Mouse (Mus musculus) midbrain, postnatal 0 days (tissue): ENCODE measurements around the gene Gm20388. TPM values are rescaled to one million over a fixed set of nuclear protein-coding genes. Genes with fewer than 3 reads are reported as not detected.

ENCODE experiments used
- ATAC-seq: fragments of 200-750 bp; cut with Nextera tagmentation; 2 replicates; pipeline ENCODE4 v1.8.0; 2017; ENCODE audit warnings: moderate number of reproducible peaks, mild to moderate bottlenecking, moderate TSS enrichment, moderate library complexity; ENCODE audit not compliant: low FRiP score
- DNase-seq: peaks from one replicate; pipeline ENCODE4 v3.0.0-alpha.2; 2015; ENCODE audit warnings: low spot score
- H3K27ac ChIP-seq: fragments of 300-500 bp; sonication (generic); 2 replicates; pipeline ENCODE4 v1.5.1; 2014; ENCODE audit warnings: low read depth, mild to moderate bottlenecking, low read length, mixed read lengths
- H3K27me3 ChIP-seq: fragments of 300-500 bp; sonication (generic); 2 replicates; pipeline ENCODE4 v1.6.1; 2014; ENCODE audit warnings: low read length, control low read depth, mixed read lengths; ENCODE audit not compliant: insufficient read depth
- H3K36me3 ChIP-seq: fragments of 300-500 bp; sonication (generic); 2 replicates; pipeline ENCODE4 v1.6.1; 2014; ENCODE audit warnings: low read length, control low read depth, mixed read lengths; ENCODE audit not compliant: insufficient read depth
- H3K4me1 ChIP-seq: fragments of 300-500 bp; sonication (generic); 2 replicates; pipeline ENCODE4 v1.6.1; 2014; ENCODE audit warnings: mild to moderate bottlenecking, control low read depth, antibody characterized with exemption, low read length, mixed read lengths; ENCODE audit not compliant: insufficient read depth
- H3K4me2 ChIP-seq: fragments of 300-500 bp; sonication (generic); 2 replicates; pipeline ENCODE4 v1.6.1; 2014; ENCODE audit warnings: low read depth, mild to moderate bottlenecking, low read length, mixed read lengths; ENCODE audit not compliant: poor library complexity, severe bottlenecking
- H3K4me3 ChIP-seq: fragments of 300-500 bp; sonication (generic); 2 replicates; pipeline ENCODE4 v1.5.1; 2014; ENCODE audit warnings: low read depth, mild to moderate bottlenecking, low read length, moderate library complexity
- H3K9ac ChIP-seq: fragments of 300-500 bp; sonication (generic); replicated peaks from 2 replicates; pipeline ENCODE4 v1.6.1; 2014; ENCODE audit warnings: mild to moderate bottlenecking, low read length, moderate library complexity, mixed read lengths; ENCODE audit not compliant: poor library complexity, severe bottlenecking
- H3K9me3 ChIP-seq: fragments of 300-500 bp; sonication (generic); 2 replicates; pipeline ENCODE4 v1.6.1; 2016; ENCODE audit warnings: low read length, control low read depth
- CTCF ChIP-seq: IDR thresholded peaks from 2 replicates; pipeline ENCODE4 v1.5.1; 2016; ENCODE audit warnings: antibody characterized with exemption, mild to moderate bottlenecking
- WGBS: fragments of 180-500 bp; shearing (Covaris S2); extraction: QIAGEN DNeasy Blood & Tissue Kit; methylation state at CpG from one replicate; pipeline ENCODE4 v1.1.7; 2014; 5-methylcytosine and 5-hydroxymethylcytosine counted together
- polyA plus RNA-seq: library from polyadenylated mRNA; unstranded; fragments of >200 nt; fragmentation: Nextera tagmentation; extraction: Ambion mirVana; gene quantifications from 2 replicates; pipeline ENCODE4 v1.2.1, GENCODE M21; 2015
- total RNA-seq: library from RNA; depleted of rRNA; stranded (reverse); fragments of >200 nt; gene quantifications from 2 replicates; pipeline ENCODE4 v1.2.3, GENCODE M21; 2014

Gene Gm20388
- total and polyA plus RNA-seq, 2 experiments from 2014 or later, result 74.2 TPM; not detected in 1

DNA sequence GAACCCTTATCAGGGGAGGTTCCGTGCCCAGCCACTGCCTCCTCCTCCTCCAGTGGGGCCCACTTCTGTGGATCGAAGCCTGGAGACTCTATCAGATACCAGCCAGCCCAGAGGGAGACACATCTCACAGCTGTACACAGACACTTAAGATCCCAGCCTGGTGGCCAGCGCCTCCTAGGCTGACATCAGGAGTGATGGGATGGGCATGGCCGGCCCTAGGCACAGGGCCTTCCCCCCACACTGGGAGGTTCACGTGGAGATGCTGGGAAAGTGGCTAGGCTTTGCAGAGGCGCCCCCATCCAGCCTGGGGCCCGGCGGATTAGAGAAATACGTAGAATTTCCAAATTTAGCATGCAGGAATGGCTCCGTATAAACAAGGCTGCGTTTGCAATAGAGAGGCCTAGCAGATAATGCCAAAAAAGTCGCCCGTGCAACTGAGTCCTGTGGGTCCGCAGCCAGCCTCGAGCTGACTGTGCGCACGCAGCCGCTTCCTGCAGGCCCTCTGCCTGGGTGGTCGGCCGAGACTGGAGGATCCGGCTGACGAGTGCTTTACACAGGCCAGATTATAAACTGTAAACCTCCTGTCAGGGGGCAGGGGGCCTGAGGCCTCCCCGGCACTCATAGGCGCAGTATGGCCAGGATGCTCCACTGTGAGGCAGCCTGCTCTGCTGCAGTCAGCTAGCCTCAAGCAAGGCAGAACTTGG lies 949.9 kb downstream of the Gm20388 start:
- ATAC-seq, result no peak
- Histone ChIP-seq H3K4me2 (no peak overlapping the region), H3K4me1 (no peaks in the 10 kb centered on the region), H3K27ac (no peak overlapping the region), H3K4me3 (no peak overlapping the region), H3K9me3 (no peaks in the 10 kb centered on the region), H3K9ac (no peak overlapping the region), H3K27me3 (0 out of 2 replicates have a peak, but pooled peaks cover 3% of the 10 kb centered on the region), H3K36me3 (no peaks in the 10 kb centered on the region)
- DNase-seq, result no peak
- no peak for TF ChIP-seq CTCF
- WGBS, result 55% methylated on average over 24 of the region's 24 CpGs

DNA sequence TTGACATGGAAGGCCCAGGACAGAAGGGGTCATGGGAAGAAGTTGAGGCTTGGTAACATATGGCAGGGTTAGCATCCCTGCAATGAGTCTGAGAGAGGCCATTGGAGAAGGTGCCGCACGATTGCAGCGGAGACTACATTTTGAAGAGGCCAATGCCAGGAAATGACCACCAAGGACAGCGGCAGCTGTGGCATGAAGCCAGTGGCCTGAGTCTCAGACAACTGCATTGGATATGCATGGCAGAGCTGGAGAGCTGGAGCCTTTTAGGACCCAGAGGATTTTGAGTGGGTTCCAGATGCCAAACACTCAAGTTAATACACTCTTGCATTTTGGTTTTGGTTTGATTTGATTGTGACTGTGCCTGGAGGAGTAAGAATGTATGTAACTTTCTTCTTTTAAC lies 953.0 kb downstream of the Gm20388 start:
- no peak overlapping the region for H3K4me2 ChIP-seq
- no peaks in the 10 kb centered on the region for H3K9me3 ChIP-seq
- 81% methylated on average over 4 of the region's 4 CpGs for WGBS

DNA sequence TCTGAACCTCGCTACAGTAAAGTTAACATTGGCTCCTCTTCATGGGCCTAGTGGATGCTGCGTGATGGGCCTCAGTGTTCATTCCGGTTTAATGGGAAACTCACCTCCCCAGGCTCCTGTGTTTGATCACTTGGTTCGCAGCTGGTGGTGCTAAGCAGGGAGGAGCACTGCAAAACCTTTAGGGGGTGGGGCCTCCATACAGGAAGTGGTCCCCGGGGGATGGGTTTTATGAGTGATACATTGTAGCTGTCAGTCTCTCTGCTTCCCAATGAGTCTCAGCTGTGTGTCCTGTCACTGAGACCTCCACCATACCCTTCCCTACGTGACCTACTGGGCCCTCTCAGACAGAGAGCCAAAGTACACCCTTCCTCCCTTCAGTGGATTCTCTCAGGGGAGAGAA lies 956.7 kb downstream of the Gm20388 start:
- 78% methylated on average over 6 of the region's 6 CpGs for WGBS
- no peak for DNase-seq
- Histone ChIP-seq H3K4me3 (no peak overlapping the region), H3K4me1 (no peaks in the 10 kb centered on the region), H3K27ac (no peak overlapping the region), H3K9ac (no peak overlapping the region), H3K4me2 (no peak overlapping the region), H3K27me3 (0 out of 2 replicates have a peak, but pooled peaks cover 3% of the 10 kb centered on the region), H3K36me3 (no peaks in the 10 kb centered on the region), H3K9me3 (no peaks in the 10 kb centered on the region)
- no peak for ATAC-seq
- no peak for TF ChIP-seq CTCF

More for the DNA sequence above, 953.0 kb downstream of the Gm20388 start:
- Histone ChIP-seq H3K4me1 (no peaks in the 10 kb centered on the region), H3K36me3 (no peaks in the 10 kb centered on the region), H3K27me3 (0 out of 2 replicates have a peak, but pooled peaks cover 3% of the 10 kb centered on the region), H3K27ac (no peak overlapping the region), H3K9ac (no peak overlapping the region), H3K4me3 (no peak overlapping the region)
- ATAC-seq, result no peak
- no peak for TF ChIP-seq CTCF
- DNase-seq, result no peak

GRCm38 (mm10) chr8:120872661-120873060 lies 962.0 kb downstream of the Gm20388 start:
- Histone ChIP-seq H3K4me1 (no peaks in the 10 kb centered on the region), H3K4me3 (no peak overlapping the region), H3K27ac (no peak overlapping the region), H3K4me2 (no peak overlapping the region), H3K36me3 (no peaks in the 10 kb centered on the region), H3K9ac (no peak overlapping the region), H3K27me3 (no peaks in the 10 kb centered on the region), H3K9me3 (no peaks in the 10 kb centered on the region)
- TF ChIP-seq CTCF, result no peak
- DNase-seq (no peak), ATAC-seq (no peak)
- 87% methylated on average over 6 of the region's 6 CpGs for WGBS

DNA sequence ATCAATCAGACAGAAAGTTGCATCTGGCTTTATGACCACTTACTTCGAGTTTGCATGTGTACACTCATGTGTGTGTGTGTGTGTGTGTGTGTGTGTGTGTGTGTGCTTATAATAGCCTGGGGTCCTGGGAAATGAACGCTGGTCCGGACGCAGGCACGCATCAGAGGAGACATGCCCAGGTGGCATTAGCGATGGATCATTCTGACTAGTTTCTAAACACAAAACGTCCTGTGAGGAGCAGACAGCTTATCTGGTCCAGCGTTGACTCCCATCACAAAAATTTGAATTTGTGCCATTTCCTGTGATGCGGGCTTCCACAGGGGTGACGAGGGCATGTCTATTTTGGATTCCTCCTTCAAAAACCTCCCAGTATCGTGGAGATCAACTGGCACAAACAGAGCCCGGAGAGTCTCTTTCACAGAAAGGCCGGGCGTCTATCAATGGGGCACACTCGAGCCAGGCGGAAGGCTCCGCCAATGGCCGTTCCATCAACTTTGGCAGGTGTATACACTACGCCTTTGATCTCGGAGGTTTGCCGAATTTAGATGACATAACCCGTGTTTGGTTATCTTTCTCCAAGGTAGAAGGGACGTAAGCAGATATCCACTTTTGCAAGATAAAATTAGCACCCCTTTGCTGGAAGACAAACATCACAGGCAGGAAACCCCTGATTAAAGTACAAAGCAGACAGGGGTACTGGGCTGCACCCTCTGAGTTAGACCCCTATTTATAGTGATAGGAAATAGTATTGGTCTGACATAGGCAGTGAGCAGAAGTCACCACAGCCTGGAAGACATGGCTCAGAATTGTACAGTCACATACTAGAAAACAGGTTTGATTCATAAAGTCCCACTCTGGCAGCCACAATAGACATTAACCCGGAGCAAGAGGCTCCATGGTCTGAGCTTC lies 965.6 kb downstream of the Gm20388 start:
- ATAC-seq (no peak), DNase-seq (no peak)
- Histone ChIP-seq H3K9me3 (no peaks in the 10 kb centered on the region), H3K4me3 (no peak overlapping the region), H3K4me2 (no peak overlapping the region), H3K27me3 (peaks cover 15% of the 10 kb centered on the region), H3K4me1 (no peaks in the 10 kb centered on the region), H3K36me3 (no peaks in the 10 kb centered on the region), H3K9ac (no peak overlapping the region), H3K27ac (no peak overlapping the region)
- WGBS, result 80% methylated on average over 24 of the region's 24 CpGs
- no peak for TF ChIP-seq CTCF

- no peak for TF ChIP-seq CTCF
- DNase-seq, result no peak
- Histone ChIP-seq H3K27me3 (peaks cover 22% of the 10 kb centered on the region), H3K4me2 (no peak overlapping the region), H3K27ac (no peak overlapping the region), H3K36me3 (no peaks in the 10 kb centered on the region), H3K4me1 (no peaks in the 10 kb centered on the region), H3K4me3 (no peak overlapping the region), H3K9me3 (no peaks in the 10 kb centered on the region), H3K9ac (no peak overlapping the region)
- 84% methylated on average over 7 of the region's 7 CpGs for WGBS
- ATAC-seq, result no peak
Observed at GRCm38 (mm10) chr8:120877005-120877404, 966.4 kb downstream of the Gm20388 start.
